Mouse (Mus musculus): Measurements from ENCODE around the gene Riok2. TPM values are rescaled to one million over a fixed set of nuclear protein-coding genes. Genes with fewer than 3 reads are reported as not detected.

Gene Riok2
- polyA plus RNA-seq, 1 experiment: 24.7 TPM

GRCm38 (mm10) chr17:17409601-17410000 lies 35.5 kb downstream of the Riok2 start:
- TF ChIP-seq CTCF (IDR thresholded peaks at IDR 0.05; ENCODE audit: borderline replicate concordance, extremely low read depth, insufficient read depth, insufficient read length) (peak; percentile 39; the same call in 1 of the 2 replicates), POLR2A (IDR thresholded peaks at IDR 0.05; ENCODE audit: borderline replicate concordance, extremely low read depth, insufficient read depth, insufficient read length, poor library complexity, severe bottlenecking) (no peak)
- peak; percentile 72 for DNase-seq (ENCODE audit: low read depth)

- no peak for TF ChIP-seq POLR2A (IDR thresholded peaks at IDR 0.05; ENCODE audit: borderline replicate concordance, extremely low read depth, insufficient read depth, insufficient read length, poor library complexity, severe bottlenecking)
- TF ChIP-seq CTCF (IDR thresholded peaks at IDR 0.05; ENCODE audit: borderline replicate concordance, extremely low read depth, insufficient read depth, insufficient read length): no peak
- no peak for DNase-seq (ENCODE audit: low read depth)
Measured at GRCm38 (mm10) chr17:17411443-17411842, 37.3 kb downstream of the Riok2 start.

GRCm38 (mm10) chr17:17412176-17412575 lies 38.1 kb downstream of the Riok2 start:
- TF ChIP-seq CTCF (IDR thresholded peaks at IDR 0.05; ENCODE audit: borderline replicate concordance, extremely low read depth, insufficient read depth, insufficient read length) (no peak), POLR2A (IDR thresholded peaks at IDR 0.05; ENCODE audit: borderline replicate concordance, extremely low read depth, insufficient read depth, insufficient read length, poor library complexity, severe bottlenecking) (no peak)

GRCm38 (mm10) chr17:17414206-17414605 lies 40.1 kb downstream of the Riok2 start:
- no peak for TF ChIP-seq CTCF (IDR thresholded peaks at IDR 0.05; ENCODE audit: borderline replicate concordance, extremely low read depth, insufficient read depth, insufficient read length)
- no peak for TF ChIP-seq POLR2A (IDR thresholded peaks at IDR 0.05; ENCODE audit: borderline replicate concordance, extremely low read depth, insufficient read depth, insufficient read length, poor library complexity, severe bottlenecking)
- DNase-seq (ENCODE audit: low read depth): no peak

More at GRCm38 (mm10) chr17:17412176-17412575, 38.1 kb downstream of the Riok2 start:
- no peak for DNase-seq (ENCODE audit: low read depth)

GRCm38 (mm10) chr17:17424609-17425307 lies 50.6 kb downstream of the Riok2 start:
- TF ChIP-seq CTCF (IDR thresholded peaks at IDR 0.05; ENCODE audit: borderline replicate concordance, extremely low read depth, insufficient read depth, insufficient read length) (no peak), POLR2A (IDR thresholded peaks at IDR 0.05; ENCODE audit: borderline replicate concordance, extremely low read depth, insufficient read depth, insufficient read length, poor library complexity, severe bottlenecking) (no peak)
- peak; percentile 80 for DNase-seq (ENCODE audit: low read depth)

GRCm38 (mm10) chr17:17425308-17425813 lies 51.3 kb downstream of the Riok2 start:
- TF ChIP-seq POLR2A (IDR thresholded peaks at IDR 0.05; ENCODE audit: borderline replicate concordance, extremely low read depth, insufficient read depth, insufficient read length, poor library complexity, severe bottlenecking): no peak
- no peak for TF ChIP-seq CTCF (IDR thresholded peaks at IDR 0.05; ENCODE audit: borderline replicate concordance, extremely low read depth, insufficient read depth, insufficient read length)
- DNase-seq (ENCODE audit: low read depth): no peak

- DNase-seq (ENCODE audit: low read depth): no peak
- TF ChIP-seq POLR2A (IDR thresholded peaks at IDR 0.05; ENCODE audit: borderline replicate concordance, extremely low read depth, insufficient read depth, insufficient read length, poor library complexity, severe bottlenecking) (no peak), CTCF (IDR thresholded peaks at IDR 0.05; ENCODE audit: borderline replicate concordance, extremely low read depth, insufficient read depth, insufficient read length) (no peak)
Measured at GRCm38 (mm10) chr17:17425906-17426305, 51.8 kb downstream of the Riok2 start.

GRCm38 (mm10) chr17:17428888-17429287 lies 54.8 kb downstream of the Riok2 start:
- no peak for TF ChIP-seq POLR2A (IDR thresholded peaks at IDR 0.05; ENCODE audit: borderline replicate concordance, extremely low read depth, insufficient read depth, insufficient read length, poor library complexity, severe bottlenecking)
- TF ChIP-seq CTCF (IDR thresholded peaks at IDR 0.05; ENCODE audit: borderline replicate concordance, extremely low read depth, insufficient read depth, insufficient read length): no peak
- DNase-seq (ENCODE audit: low read depth): no peak

- DNase-seq (ENCODE audit: low read depth): peak; percentile 43
- no peak for TF ChIP-seq POLR2A (IDR thresholded peaks at IDR 0.05; ENCODE audit: borderline replicate concordance, extremely low read depth, insufficient read depth, insufficient read length, poor library complexity, severe bottlenecking)
- TF ChIP-seq CTCF (IDR thresholded peaks at IDR 0.05; ENCODE audit: borderline replicate concordance, extremely low read depth, insufficient read depth, insufficient read length): no peak
Measured at GRCm38 (mm10) chr17:17433679-17434078, 59.6 kb downstream of the Riok2 start.

- TF ChIP-seq CTCF (IDR thresholded peaks at IDR 0.05; ENCODE audit: borderline replicate concordance, extremely low read depth, insufficient read depth, insufficient read length) (no peak), POLR2A (IDR thresholded peaks at IDR 0.05; ENCODE audit: borderline replicate concordance, extremely low read depth, insufficient read depth, insufficient read length, poor library complexity, severe bottlenecking) (no peak)
- no peak for DNase-seq (ENCODE audit: low read depth)
Measured at GRCm38 (mm10) chr17:17438576-17439191, 64.6 kb downstream of the Riok2 start.

GRCm38 (mm10) chr17:17441876-17442498 lies 67.9 kb downstream of the Riok2 start:
- DNase-seq (ENCODE audit: low read depth): peak; percentile 75
- no peak for TF ChIP-seq CTCF (IDR thresholded peaks at IDR 0.05; ENCODE audit: borderline replicate concordance, extremely low read depth, insufficient read depth, insufficient read length)
- TF ChIP-seq POLR2A (IDR thresholded peaks at IDR 0.05; ENCODE audit: borderline replicate concordance, extremely low read depth, insufficient read depth, insufficient read length, poor library complexity, severe bottlenecking): no peak

Data from brain, embryonic 14.5 days (tissue).